ENCODE assay signal across 12 mouse cellular contexts in the genomic region with DNA sequence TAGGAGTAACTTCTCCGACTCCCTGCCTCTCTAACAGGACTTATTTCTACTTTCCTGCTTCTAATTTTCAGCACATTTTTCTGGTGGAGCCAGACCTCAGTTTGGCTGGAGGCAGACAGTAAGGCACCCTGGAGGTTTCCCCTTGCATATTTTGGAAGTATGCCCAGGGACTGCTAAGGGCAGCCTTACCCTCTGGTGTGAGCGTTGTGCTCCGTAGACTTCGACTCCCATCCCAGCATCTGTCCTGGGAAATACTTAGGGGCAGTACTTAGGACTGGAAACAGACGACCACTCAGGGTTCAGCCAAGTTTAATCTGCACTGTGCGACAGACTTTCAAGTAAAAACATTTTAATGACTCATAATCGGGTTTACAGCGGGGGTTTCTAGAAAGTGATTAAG.
A peak's percentile ranks its signal among the peaks of the same experiment; 100 is the strongest.
DNase-seq lines count a peak whose midpoint lies in the region; ATAC-seq and TF ChIP-seq lines count a peak whose summit lies in the region.
"Had no signal": no experiment of that assay in that cellular context is flagged by ENCODE, and none has a peak within 500 bp of the region (broad histone marks: within the 10 kb centered on the region; RNA-seq: fewer than 3 reads in every experiment).

No protein-coding gene starts in this region.

- TF ChIP-seq EP300 in liver, postnatal 0 days (IDR thresholded peaks at IDR 0.05; ENCODE audit: low read depth), result no peak

- peaks cover 7% of the 10 kb centered on the region for H3K4me1 ChIP-seq in embryonic facial prominence, embryonic 12.5 days
- no peaks in the 10 kb centered on the region for H3K4me1 ChIP-seq in embryonic facial prominence, embryonic 10.5 days
- H3K4me1 ChIP-seq in kidney, embryonic 16.5 days (ENCODE audit: insufficient read depth, low read length), result peaks cover 12% of the 10 kb centered on the region
- H3K4me1 ChIP-seq in liver, postnatal 0 days (ENCODE audit: insufficient read depth), result no peaks in the 10 kb centered on the region

- no peak for DNase-seq in embryonic facial prominence, embryonic 10.5 days (ENCODE audit: low spot score)
- DNase-seq in kidney, postnatal 36 days, result no peak
- peak; percentile 75 for DNase-seq in NIH3T3 (ENCODE audit: low read depth)
- DNase-seq in kidney, postnatal 14 days, result peak; percentile 29
- DNase-seq in liver, postnatal 0 days, result no peak
- DNase-seq in right cerebral cortex, postnatal 14 days, result no peak
- DNase-seq: heart, adult 11 months; thymus, postnatal 14 days had no signal

- no peaks in the 10 kb centered on the region for H3K36me3 ChIP-seq in embryonic facial prominence, embryonic 12.5 days
- H3K36me3 ChIP-seq in embryonic facial prominence, embryonic 10.5 days (replicated peaks), result no peaks in the 10 kb centered on the region
- H3K36me3 ChIP-seq in kidney, embryonic 16.5 days (ENCODE audit: insufficient read depth, low read length), result no peaks in the 10 kb centered on the region
- no peaks in the 10 kb centered on the region for H3K36me3 ChIP-seq in liver, postnatal 0 days (replicated peaks; ENCODE audit: insufficient read depth, low read length)

- no peak for TF ChIP-seq CTCF in liver, postnatal 0 days (IDR thresholded peaks at IDR 0.05; ENCODE audit: low read depth)

- whole genome bisulfite sequencing in embryonic facial prominence, embryonic 12.5 days, result 49% methylated on average over 8 of the region's 8 CpGs
- WGBS in embryonic facial prominence, embryonic 10.5 days, result 89% methylated on average over 8 of the region's 8 CpGs
- whole genome bisulfite sequencing in kidney, embryonic 16.5 days, result 54% methylated on average over 8 of the region's 8 CpGs
- WGBS in liver, postnatal 0 days (ENCODE audit: insufficient replicate concordance), result 72% methylated on average over 8 of the region's 8 CpGs

- H3K9me3 ChIP-seq in embryonic facial prominence, embryonic 12.5 days, result no peaks in the 10 kb centered on the region
- no peaks in the 10 kb centered on the region for H3K9me3 ChIP-seq in embryonic facial prominence, embryonic 10.5 days
- H3K9me3 ChIP-seq in kidney, embryonic 16.5 days (ENCODE audit: low read length), result no peaks in the 10 kb centered on the region
- H3K9me3 ChIP-seq in liver, postnatal 0 days (ENCODE audit: low read length), result no peaks in the 10 kb centered on the region

- ATAC-seq in embryonic facial prominence, embryonic 12.5 days (ENCODE audit: insufficient number of reproducible peaks, insufficient read depth, low FRiP score, low TSS enrichment), result no peak
- peak; percentile 81 for ATAC-seq in kidney, embryonic 16.5 days (ENCODE audit: low FRiP score, low TSS enrichment)
- no peak for ATAC-seq in liver, postnatal 0 days

- H3K4me3 ChIP-seq in embryonic facial prominence, embryonic 12.5 days, result no peak overlapping the region
- no peak overlapping the region for H3K4me3 ChIP-seq in embryonic facial prominence, embryonic 10.5 days
- no peak overlapping the region for H3K4me3 ChIP-seq in kidney, embryonic 16.5 days (ENCODE audit: low read length)
- no peak overlapping the region for H3K4me3 ChIP-seq in liver, postnatal 0 days (ENCODE audit: low read depth, low read length)
- H3K4me3 ChIP-seq: myocyte had no signal

- H3K27ac ChIP-seq in embryonic facial prominence, embryonic 12.5 days, result peak overlapping the region; percentile 80
- no peak overlapping the region for H3K27ac ChIP-seq in embryonic facial prominence, embryonic 10.5 days (replicated peaks)
- peak overlapping the region; percentile 63 for H3K27ac ChIP-seq in kidney, embryonic 16.5 days (ENCODE audit: low read length)
- H3K27ac ChIP-seq in liver, postnatal 0 days (ENCODE audit: low read depth), result no peak overlapping the region
- H3K27ac ChIP-seq: hindbrain, embryonic 14.5 days had no signal

- H3K27me3 ChIP-seq in embryonic facial prominence, embryonic 12.5 days, result no peaks in the 10 kb centered on the region
- no peaks in the 10 kb centered on the region for H3K27me3 ChIP-seq in embryonic facial prominence, embryonic 10.5 days (replicated peaks; ENCODE audit: low read depth, poor library complexity, severe bottlenecking)
- H3K27me3 ChIP-seq in kidney, embryonic 16.5 days (ENCODE audit: insufficient read depth, low read length), result no peaks in the 10 kb centered on the region
- H3K27me3 ChIP-seq in liver, postnatal 0 days (ENCODE audit: insufficient read depth, low read length), result no peaks in the 10 kb centered on the region

- no peak overlapping the region for H3K9ac ChIP-seq in embryonic facial prominence, embryonic 12.5 days
- no peak overlapping the region for H3K9ac ChIP-seq in kidney, embryonic 16.5 days (replicated peaks; ENCODE audit: low read length)
- H3K9ac ChIP-seq in liver, postnatal 0 days (replicated peaks), result no peak overlapping the region
- H3K9ac ChIP-seq: hindbrain, embryonic 14.5 days had no signal

- no peak overlapping the region for H3K4me2 ChIP-seq in embryonic facial prominence, embryonic 12.5 days (replicated peaks)
- H3K4me2 ChIP-seq in kidney, embryonic 16.5 days (replicated peaks; ENCODE audit: low read depth, low read length), result no peak overlapping the region
- H3K4me2 ChIP-seq in liver, postnatal 0 days (ENCODE audit: low read depth, low read length), result no peak overlapping the region
- H3K4me2 ChIP-seq: hindbrain, embryonic 14.5 days had no signal

Comparison
In these comparisons a context has a peak if more than half of its experiments do, and no peak if none do; other contexts are left out.
1. H3K27ac ChIP-seq: peak in embryonic facial prominence, embryonic 12.5 days (single experiment) and kidney, embryonic 16.5 days (single experiment); none in embryonic facial prominence, embryonic 10.5 days (single experiment) and liver, postnatal 0 days (single experiment).
2. DNase-seq: peak in NIH3T3 (single experiment) and kidney, postnatal 14 days (single experiment); none in embryonic facial prominence, embryonic 10.5 days (single experiment), kidney, postnatal 36 days (0 of 2), liver, postnatal 0 days (single experiment) and right cerebral cortex, postnatal 14 days (single experiment).